Mouse (Mus musculus) cerebellum, postnatal 25 days (tissue): Measurements from ENCODE around the gene Lpcat2.

Experiments used
- DNase-seq, 2 experiments: peaks; one replicate each; pipeline ENCODE4 v3.0.0; 2021; ENCODE audit warnings: mixed read lengths in 2 of 2

The Lpcat2 gene

GRCm38 (mm10) chr8:92911477-92911876 lies 56.3 kb downstream of the Lpcat2 start:
- DNase-seq: no peak

GRCm38 (mm10) chr8:92913396-92913795 lies 58.3 kb downstream of the Lpcat2 start:
- no peak for DNase-seq

GRCm38 (mm10) chr8:92916082-92916481 lies 60.9 kb downstream of the Lpcat2 start:
- DNase-seq: no peak

GRCm38 (mm10) chr8:92921768-92922167 lies 66.6 kb downstream of the Lpcat2 start:
- DNase-seq: no peak

GRCm38 (mm10) chr8:92928986-92929385 lies 73.8 kb downstream of the Lpcat2 start:
- no peak for DNase-seq

GRCm38 (mm10) chr8:92938056-92938455 lies 82.9 kb downstream of the Lpcat2 start:
- no peak for DNase-seq

- no peak for DNase-seq
Measured at GRCm38 (mm10) chr8:92949071-92949470, 93.9 kb downstream of the Lpcat2 start.

- DNase-seq: no peak
Measured at GRCm38 (mm10) chr8:92950639-92951371, 95.7 kb downstream of the Lpcat2 start.

- DNase-seq: no peak
Measured at GRCm38 (mm10) chr8:92954044-92954443, 98.9 kb downstream of the Lpcat2 start.

GRCm38 (mm10) chr8:92959779-92960178 lies 104.6 kb downstream of the Lpcat2 start, which contains the start of gene Slc6a2:
Slc6a2 (plus strand) TSS chr8:92960079.
- DNase-seq: no peak

GRCm38 (mm10) chr8:92960451-92960911 lies 105.3 kb downstream of the Lpcat2 start:
- peak in 1 of 2 experiments; percentile 6 for DNase-seq

GRCm38 (mm10) chr8:92961088-92961487 lies 105.9 kb downstream of the Lpcat2 start:
- DNase-seq: no peak

- DNase-seq: no peak
Measured at GRCm38 (mm10) chr8:92964556-92964955, 109.4 kb downstream of the Lpcat2 start.
